Mouse (Mus musculus) myocyte (in vitro differentiated cells): ENCODE results near the gene Il4i1.

Experiments used
- MAX ChIP-seq: IDR thresholded peaks from one replicate; pipeline ENCODE4 v1.6.1; 2011; ENCODE audit warnings: low read depth, mild to moderate bottlenecking, control low read depth
- POLR2A ChIP-seq: IDR thresholded peaks from one replicate; pipeline ENCODE4 v1.6.1; 2011; ENCODE audit warnings: low read depth, mild to moderate bottlenecking, control low read depth, moderate library complexity; ENCODE audit not compliant: insufficient read length
- POLR2AphosphoS2 ChIP-seq: IDR thresholded peaks from one replicate; pipeline ENCODE4 v1.6.1; 2011; ENCODE audit warnings: low read depth, control low read depth; ENCODE audit not compliant: insufficient read length
- REST ChIP-seq: IDR thresholded peaks from one replicate; pipeline ENCODE4 v1.6.1; 2011; ENCODE audit warnings: mild to moderate bottlenecking, control low read depth, moderate library complexity; ENCODE audit not compliant: insufficient read depth, insufficient read length
- TCF3 ChIP-seq: IDR thresholded peaks from one replicate; pipeline ENCODE4 v1.6.1; 2011; ENCODE audit warnings: low read depth, control low read depth; ENCODE audit not compliant: insufficient read length
- USF1 ChIP-seq: IDR thresholded peaks from one replicate; pipeline ENCODE4 v1.6.1; 2011; ENCODE audit warnings: low read depth, mild to moderate bottlenecking, control low read depth, moderate library complexity

- TF ChIP-seq TCF3: no peak
- TF ChIP-seq USF1: no peak
- peak; percentile 28 for TF ChIP-seq POLR2A
- no peak for TF ChIP-seq MAX
- TF ChIP-seq REST: no peak
- TF ChIP-seq POLR2AphosphoS2: no peak
These were observed 41.7 kb downstream of the Il4i1 start for GRCm38 (mm10) chr7:44857905-44858304.
